Mouse (Mus musculus) forelimb bud, embryonic 11.5 days (tissue): ENCODE measurements around the gene Dctpp1.
A peak's percentile ranks its signal among the peaks of the same experiment; 100 is the strongest.

ENCODE experiments used
- DNase-seq: peaks from one replicate; pipeline ENCODE4 v3.0.0-alpha.2; 2012; ENCODE audit warnings: low read depth, low spot score

Dctpp1 gene

GRCm38 (mm10) chr7:127231826-127232621 is 28.5 kb downstream of the Dctpp1 start:
- no peak for DNase-seq

GRCm38 (mm10) chr7:127231376-127231775 is 29.1 kb downstream of the Dctpp1 start:
- DNase-seq, result no peak

GRCm38 (mm10) chr7:127228615-127229303 is 31.8 kb downstream of the Dctpp1 start:
- peak; percentile 71 for DNase-seq

GRCm38 (mm10) chr7:127225147-127225995 is 35.1 kb downstream of the Dctpp1 start:
- DNase-seq, result no peak

- DNase-seq, result no peak
Measured at GRCm38 (mm10) chr7:127224616-127225015, 35.9 kb downstream of the Dctpp1 start.

GRCm38 (mm10) chr7:127223515-127224478 is 36.7 kb downstream of the Dctpp1 start:
- DNase-seq, result no peak

- DNase-seq, result no peak
Measured at GRCm38 (mm10) chr7:127223106-127223505, 37.4 kb downstream of the Dctpp1 start.

GRCm38 (mm10) chr7:127220440-127220839 is 40.1 kb downstream of the Dctpp1 start:
- DNase-seq, result no peak

GRCm38 (mm10) chr7:127218670-127219069 is 41.8 kb downstream of the Dctpp1 start:
- DNase-seq, result no peak

GRCm38 (mm10) chr7:127217901-127218642 is 42.4 kb downstream of the Dctpp1 start:
- no peak for DNase-seq

GRCm38 (mm10) chr7:127217475-127217874 is 43.0 kb downstream of the Dctpp1 start:
- no peak for DNase-seq

GRCm38 (mm10) chr7:127216307-127216706 is 44.2 kb downstream of the Dctpp1 start:
- DNase-seq, result no peak

GRCm38 (mm10) chr7:127214981-127215871 is 45.3 kb downstream of the Dctpp1 start:
- peak; percentile 73 for DNase-seq

- DNase-seq, result no peak
Measured at GRCm38 (mm10) chr7:127214521-127214920, 46.0 kb downstream of the Dctpp1 start.

GRCm38 (mm10) chr7:127213930-127214329 is 46.6 kb downstream of the Dctpp1 start:
- DNase-seq, result no peak

GRCm38 (mm10) chr7:127213485-127213884 is 47.0 kb downstream of the Dctpp1 start:
- no peak for DNase-seq

GRCm38 (mm10) chr7:127212432-127213250 is 47.9 kb downstream of the Dctpp1 start:
- DNase-seq, result no peak
